Mouse (Mus musculus): ENCODE measurements at regions not wholly inside any gene's neighbourhood (a gene's known extent, or its start where the extent isn't known, plus 50 kb on each side); places are given as distances from the start of the nearest gene placed in this dataset.

GRCm38 (mm10) chr17:64953275-64953674 is 117.4 kb upstream of the 4930583I09Rik start:
- TF ChIP-seq POLR2A (IDR thresholded peaks at IDR 0.05; ENCODE audit: borderline replicate concordance, low read depth, low read length) (no peak), CTCF (IDR thresholded peaks at IDR 0.05; ENCODE audit: low read depth, low read length) (no peak)

Data from bone marrow macrophage, adult 2 months (primary cell).